ENCODE assay signal across 15 mouse cellular contexts in genomic region chr19:47335262-47335661, GRCm38 (mm10).
DNase-seq lines count a peak whose midpoint lies in the region; ATAC-seq lines count a peak whose summit lies in the region.
"Had no signal": no experiment of that assay in that cellular context is flagged by ENCODE, and none has a peak within 500 bp of the region (broad histone marks: within the 10 kb centered on the region; RNA-seq: fewer than 3 reads in every experiment).

No protein-coding gene starts in this region.

- DNase-seq in heart, adult 9 months (ENCODE audit: low spot score in 2 of 2) = no peak
- peak; percentile 40 to 56 for DNase-seq in right cerebral cortex, adult 2 months (ENCODE audit: low spot score in 2 of 2)
- no peak for DNase-seq in right cerebral cortex, postnatal 4 days
- no peak for DNase-seq in thymus, postnatal 14 days
- DNase-seq: heart, adult 2 months; kidney, postnatal 25 days; layer of hippocampus, postnatal 36 days; liver; right cerebral cortex, postnatal 25 days had no signal

- peak overlapping the region; percentile 25; the same call in 1 of the 2 replicates for H3K9ac ChIP-seq in heart, embryonic 14.5 days (ENCODE audit: low read length)
- peak overlapping the region; percentile 53 for H3K9ac ChIP-seq in hindbrain, embryonic 13.5 days
- no peak overlapping the region for H3K9ac ChIP-seq in kidney, embryonic 14.5 days (ENCODE audit: low read depth, low read length)
- H3K9ac ChIP-seq: lung, embryonic 15.5 days had no signal

- ATAC-seq in heart, embryonic 14.5 days (ENCODE audit: insufficient number of reproducible peaks, insufficient read depth, low FRiP score, low read depth) = no peak
- ATAC-seq in hindbrain, embryonic 13.5 days (ENCODE audit: low FRiP score) = no peak
- no peak for ATAC-seq in kidney, embryonic 14.5 days (ENCODE audit: low FRiP score, low TSS enrichment)
- ATAC-seq: CD4-positive, CD25-positive, alpha-beta regulatory T cell, adult 4 months had no signal

- H3K4me3 ChIP-seq in heart, embryonic 14.5 days (ENCODE audit: control insufficient read depth in 1 of 2, insufficient read depth in 1 of 2, low read depth in 1 of 2, low read length in 2 of 2) = no peak overlapping the region
- no peak overlapping the region for H3K4me3 ChIP-seq in hindbrain, embryonic 13.5 days
- no peak overlapping the region for H3K4me3 ChIP-seq in kidney, embryonic 14.5 days (ENCODE audit: low read length)
- H3K4me3 ChIP-seq: heart, adult 2 months; lung, embryonic 15.5 days; megakaryocyte, embryonic 14.5 days had no signal

- no peak overlapping the region for H3K4me2 ChIP-seq in heart, embryonic 14.5 days (ENCODE audit: low read length)
- H3K4me2 ChIP-seq in hindbrain, embryonic 13.5 days = no peak overlapping the region
- no peak overlapping the region for H3K4me2 ChIP-seq in kidney, embryonic 14.5 days (replicated peaks; ENCODE audit: low read depth, low read length)
- H3K4me2 ChIP-seq: lung, embryonic 15.5 days had no signal

- no peaks in the 10 kb centered on the region for H3K36me3 ChIP-seq in heart, embryonic 14.5 days (ENCODE audit: control insufficient read depth, insufficient read depth, low read length)
- H3K36me3 ChIP-seq in hindbrain, embryonic 13.5 days = no peaks in the 10 kb centered on the region
- H3K36me3 ChIP-seq in kidney, embryonic 14.5 days (ENCODE audit: control insufficient read depth, insufficient read depth, low read length) = no peaks in the 10 kb centered on the region
- H3K36me3 ChIP-seq: lung, embryonic 15.5 days had no signal

- H3K4me1 ChIP-seq in heart, embryonic 14.5 days (ENCODE audit: control insufficient read depth in 2 of 2, insufficient read depth in 2 of 2, low read length in 2 of 2) = peaks cover 32 to 48% of the 10 kb centered on the region in 2 experiments
- H3K4me1 ChIP-seq in hindbrain, embryonic 13.5 days (replicated peaks) = peaks cover 58% of the 10 kb centered on the region
- peaks cover 45% of the 10 kb centered on the region for H3K4me1 ChIP-seq in kidney, embryonic 14.5 days (ENCODE audit: control insufficient read depth, insufficient read depth, low read length)

- no peak overlapping the region for H3K27ac ChIP-seq in heart, embryonic 14.5 days (replicated peaks in 1 of 2; ENCODE audit: control insufficient read depth in 1 of 2, insufficient read depth in 1 of 2, low read depth in 2 of 2, low read length in 2 of 2)
- H3K27ac ChIP-seq in hindbrain, embryonic 13.5 days = peak overlapping the region; percentile 69
- H3K27ac ChIP-seq in kidney, embryonic 14.5 days (ENCODE audit: low read depth, low read length) = no peak overlapping the region
- H3K27ac ChIP-seq: heart, adult 2 months; lung, embryonic 15.5 days had no signal

- no peaks in the 10 kb centered on the region for H3K9me3 ChIP-seq in heart, embryonic 14.5 days (ENCODE audit: control insufficient read depth, low read length)
- no peaks in the 10 kb centered on the region for H3K9me3 ChIP-seq in hindbrain, embryonic 13.5 days
- no peaks in the 10 kb centered on the region for H3K9me3 ChIP-seq in kidney, embryonic 14.5 days (ENCODE audit: control insufficient read depth, low read length)
- H3K9me3 ChIP-seq: lung, embryonic 15.5 days; megakaryocyte, embryonic 14.5 days had no signal

- WGBS in heart, embryonic 14.5 days = 51% methylated on average over 6 of the region's 6 CpGs
- 42% methylated on average over 6 of the region's 6 CpGs for WGBS in hindbrain, embryonic 13.5 days
- WGBS in kidney, embryonic 14.5 days = 58% methylated on average over 6 of the region's 6 CpGs

- no peaks in the 10 kb centered on the region for H3K27me3 ChIP-seq in heart, embryonic 14.5 days (ENCODE audit: control insufficient read depth, insufficient read depth, low read length)
- peaks cover 6% of the 10 kb centered on the region; the same call in 1 of the 2 replicates for H3K27me3 ChIP-seq in hindbrain, embryonic 13.5 days
- no peaks in the 10 kb centered on the region for H3K27me3 ChIP-seq in kidney, embryonic 14.5 days (ENCODE audit: control insufficient read depth, insufficient read depth, low read length)
- H3K27me3 ChIP-seq: lung, embryonic 15.5 days had no signal

Comparison
In these comparisons a context has a peak if more than half of its experiments do, and no peak if none do; other contexts are left out.
1. DNase-seq: peak in right cerebral cortex, adult 2 months (2 of 2); none in heart, adult 9 months (0 of 2), right cerebral cortex, postnatal 4 days (single experiment) and thymus, postnatal 14 days (single experiment).